Mouse (Mus musculus) ES-Bruce4 (cell line): ENCODE measurements around the gene Lmod2.

Experiments
- CTCF ChIP-seq: IDR thresholded peaks from one replicate; pipeline ENCODE4 v1.8.1; 2011; ENCODE audit warnings: low read depth, low read length
- POLR2A ChIP-seq: IDR thresholded peaks from one replicate; pipeline ENCODE4 v1.8.1; 2011; ENCODE audit warnings: low read length; ENCODE audit not compliant: insufficient read depth

GRCm38 (mm10) chr6:24601668-24602067, 4.1 kb downstream of the Lmod2 start:
- TF ChIP-seq POLR2A = no peak
- no peak for TF ChIP-seq CTCF
